ENCODE assay signal across 14 mouse cellular contexts in the genomic region with DNA sequence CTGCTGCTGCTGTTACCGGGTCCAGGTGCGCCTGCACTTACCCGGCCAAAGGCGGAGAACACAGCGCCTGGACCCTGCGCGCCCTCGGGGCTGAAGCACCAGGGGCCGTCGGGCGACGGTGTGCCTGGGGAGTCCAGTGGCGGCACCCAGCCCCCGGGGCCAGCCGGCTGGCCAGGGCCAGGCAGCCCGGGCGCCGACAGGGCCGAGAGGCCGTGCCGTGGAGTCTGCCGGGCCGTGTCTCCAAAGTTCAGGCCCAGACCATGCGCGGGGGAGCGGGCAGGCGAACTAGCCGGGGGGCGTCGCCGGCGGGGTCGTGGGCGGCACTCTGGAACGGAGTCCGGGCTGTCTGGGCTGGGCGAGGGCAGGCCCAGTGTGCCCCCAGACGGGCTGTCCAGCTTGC. TPM values are rescaled to one million over a fixed set of nuclear protein-coding genes. Genes with fewer than 3 reads are reported as not detected.
DNase-seq lines count a peak whose midpoint lies in the region; ATAC-seq and TF ChIP-seq lines count a peak whose summit lies in the region.
"Had no signal": no experiment of that assay in that cellular context is flagged by ENCODE, and none has a peak within 500 bp of the region (broad histone marks: within the 10 kb centered on the region; RNA-seq: fewer than 3 reads in every experiment).

No protein-coding gene starts in this region.

- H3K27ac ChIP-seq in forebrain, embryonic 10.5 days, result peak overlapping the region; percentile 58; the same call in 1 of the 2 replicates
- H3K27ac ChIP-seq in forebrain, postnatal 0 days (ENCODE audit: low read depth, low read length), result no peak overlapping the region
- H3K27ac ChIP-seq in lung, postnatal 0 days (ENCODE audit: low read length), result no peak overlapping the region
- H3K27ac ChIP-seq in limb, embryonic 12.5 days, result no peak overlapping the region
- H3K27ac ChIP-seq in stomach, embryonic 16.5 days (ENCODE audit: low read length), result no peak overlapping the region
- H3K27ac ChIP-seq in layer of hippocampus, adult 2 months, result no peak overlapping the region

- peak overlapping the region; percentile 51 for H3K4me3 ChIP-seq in forebrain, embryonic 10.5 days
- H3K4me3 ChIP-seq in forebrain, postnatal 0 days (ENCODE audit: low read depth, low read length), result no peak overlapping the region
- peak overlapping the region; percentile 10; the same call in 1 of the 2 replicates for H3K4me3 ChIP-seq in lung, postnatal 0 days (ENCODE audit: low read depth, low read length)
- H3K4me3 ChIP-seq in limb, embryonic 12.5 days (replicated peaks), result peak overlapping the region; percentile 44
- peak overlapping the region; percentile 8; the same call in 1 of the 2 replicates for H3K4me3 ChIP-seq in stomach, embryonic 16.5 days (replicated peaks; ENCODE audit: low read length)
- H3K4me3 ChIP-seq in layer of hippocampus, adult 2 months, result no peak overlapping the region

- DNase-seq in forebrain, embryonic 10.5 days (ENCODE audit: extremely low spot score, low spot score), result no peak
- no peak for DNase-seq in forebrain, postnatal 0 days
- no peak for DNase-seq in lung, postnatal 0 days (ENCODE audit: low spot score)
- no peak for DNase-seq in lung, postnatal 36 days
- DNase-seq in T-cell, adult 2 months (ENCODE audit: low spot score), result no peak
- no peak for DNase-seq in layer of hippocampus, adult 2 months (ENCODE audit: low spot score in 2 of 2)
- DNase-seq: adrenal gland, adult 2 months; kidney, adult 8-10 months had no signal

- H3K27me3 ChIP-seq in forebrain, embryonic 10.5 days (ENCODE audit: poor library complexity, severe bottlenecking), result peaks cover 91% of the 10 kb centered on the region
- H3K27me3 ChIP-seq in forebrain, postnatal 0 days (ENCODE audit: insufficient read depth, low read length), result no peaks in the 10 kb centered on the region
- H3K27me3 ChIP-seq in lung, postnatal 0 days (replicated peaks; ENCODE audit: insufficient read depth, low read length), result peaks cover 22% of the 10 kb centered on the region; the same call in 1 of the 2 replicates
- peaks cover 95% of the 10 kb centered on the region for H3K27me3 ChIP-seq in limb, embryonic 12.5 days
- peaks cover 28% of the 10 kb centered on the region for H3K27me3 ChIP-seq in stomach, embryonic 16.5 days (ENCODE audit: control insufficient read depth, insufficient read depth, low read length)

- peaks cover 44% of the 10 kb centered on the region for H3K36me3 ChIP-seq in forebrain, embryonic 10.5 days (replicated peaks)
- peaks cover 78% of the 10 kb centered on the region for H3K36me3 ChIP-seq in forebrain, postnatal 0 days (ENCODE audit: insufficient read depth)
- no peaks in the 10 kb centered on the region for H3K36me3 ChIP-seq in lung, postnatal 0 days (ENCODE audit: insufficient read depth, low read length)
- no peaks in the 10 kb centered on the region for H3K36me3 ChIP-seq in limb, embryonic 12.5 days
- no peaks in the 10 kb centered on the region for H3K36me3 ChIP-seq in stomach, embryonic 16.5 days (ENCODE audit: control insufficient read depth, insufficient read depth, low read length)

- WGBS in forebrain, embryonic 10.5 days, result 4% methylated on average over 38 of the region's 38 CpGs
- WGBS in forebrain, postnatal 0 days, result 34% methylated on average over 36 of the region's 38 CpGs
- WGBS in lung, postnatal 0 days, result 20% methylated on average over 26 of the region's 38 CpGs
- WGBS in limb, embryonic 12.5 days, result 2% methylated on average over 38 of the region's 38 CpGs
- 16% methylated on average over 38 of the region's 38 CpGs for WGBS in stomach, embryonic 16.5 days

- H3K4me2 ChIP-seq in forebrain, postnatal 0 days (ENCODE audit: low read depth), result no peak overlapping the region
- peak overlapping the region; percentile 25; the same call in 1 of the 2 replicates for H3K4me2 ChIP-seq in lung, postnatal 0 days (replicated peaks; ENCODE audit: low read depth, low read length)
- H3K4me2 ChIP-seq in limb, embryonic 12.5 days, result peak overlapping the region; percentile 74
- peak overlapping the region; percentile 35 for H3K4me2 ChIP-seq in stomach, embryonic 16.5 days (ENCODE audit: low read depth, low read length)

- H3K9me3 ChIP-seq in forebrain, embryonic 10.5 days, result no peaks in the 10 kb centered on the region
- H3K9me3 ChIP-seq in forebrain, postnatal 0 days (ENCODE audit: low read length), result no peaks in the 10 kb centered on the region
- H3K9me3 ChIP-seq in lung, postnatal 0 days (ENCODE audit: low read length), result no peaks in the 10 kb centered on the region
- H3K9me3 ChIP-seq in limb, embryonic 12.5 days, result no peaks in the 10 kb centered on the region
- no peaks in the 10 kb centered on the region for H3K9me3 ChIP-seq in stomach, embryonic 16.5 days (replicated peaks; ENCODE audit: control insufficient read depth, low read length)

- H3K4me1 ChIP-seq in forebrain, embryonic 10.5 days, result peaks cover 23% of the 10 kb centered on the region
- H3K4me1 ChIP-seq in forebrain, postnatal 0 days (ENCODE audit: insufficient read depth), result no peaks in the 10 kb centered on the region
- H3K4me1 ChIP-seq in lung, postnatal 0 days (ENCODE audit: insufficient read depth, low read depth, low read length), result peaks cover 11% of the 10 kb centered on the region
- H3K4me1 ChIP-seq in limb, embryonic 12.5 days (replicated peaks), result peaks cover 9% of the 10 kb centered on the region
- H3K4me1 ChIP-seq in stomach, embryonic 16.5 days (ENCODE audit: control insufficient read depth, insufficient read depth, low read length), result peaks cover 8% of the 10 kb centered on the region; the same call in 1 of the 2 replicates

- TF ChIP-seq EP300 in lung, postnatal 0 days (IDR thresholded peaks at IDR 0.05), result no peak

- no peak overlapping the region for H3K9ac ChIP-seq in forebrain, postnatal 0 days
- H3K9ac ChIP-seq in lung, postnatal 0 days (replicated peaks; ENCODE audit: low read depth), result no peak overlapping the region
- H3K9ac ChIP-seq in limb, embryonic 12.5 days (replicated peaks), result peak overlapping the region; percentile 67
- H3K9ac ChIP-seq in stomach, embryonic 16.5 days (ENCODE audit: low read length), result peak overlapping the region; percentile 32; the same call in 1 of the 2 replicates

- no peak for TF ChIP-seq CTCF in forebrain, postnatal 0 days (IDR thresholded peaks at IDR 0.05; ENCODE audit: low read depth)
- no peak for TF ChIP-seq CTCF in lung, postnatal 0 days (IDR thresholded peaks at IDR 0.05)
- no peak for TF ChIP-seq CTCF in layer of hippocampus, adult 2 months (conservative IDR thresholded peaks at IDR 0.05)

- ATAC-seq in forebrain, postnatal 0 days, result no peak
- no peak for ATAC-seq in lung, postnatal 0 days
- ATAC-seq in limb, embryonic 12.5 days (ENCODE audit: insufficient number of reproducible peaks, insufficient read depth, low FRiP score, low TSS enrichment, low read depth), result no peak
- no peak for ATAC-seq in stomach, embryonic 16.5 days (ENCODE audit: insufficient read depth, low FRiP score)

RNA-seq across cellular contexts. Expression of a gene that starts 13.5 kb away (rescaled TPM):
- 3.6 and 7.3 TPM in 2 replicates for polyA plus RNA-seq in forebrain, embryonic 10.5 days (2016; fragmentation: Nextera tagmentation; extraction: Ambion mirVana)
- 78.0 and 92.6 TPM in 2 replicates for total RNA-seq in forebrain, postnatal 0 days (2014; rRNA removed)
- polyA plus RNA-seq in forebrain, postnatal 0 days (2015; fragmentation: Nextera tagmentation; extraction: Ambion mirVana), result 79.2 and 106 TPM in 2 replicates
- polyA plus RNA-seq in lung, postnatal 0 days (2015; fragmentation: Nextera tagmentation; extraction: Ambion mirVana), result 5.5 and 6.0 TPM in 2 replicates
- 0.88 and 1.0 TPM in 2 replicates for polyA plus RNA-seq in limb, embryonic 12.5 days (2016; fragmentation: Nextera tagmentation; extraction: Ambion mirVana)
- 6.4 TPM in 2 replicates for polyA plus RNA-seq in stomach, embryonic 16.5 days (2015; fragmentation: Nextera tagmentation; extraction: Ambion mirVana)
- 100 to 1,000 TPM; 126 to 127 TPM for total RNA-seq in layer of hippocampus, adult 2 months (2021)

RNA-seq across cellular contexts. Expression of a gene that starts 21.3 kb away (rescaled TPM):
- 60.9 and 65.7 TPM in 2 replicates for polyA plus RNA-seq in forebrain, embryonic 10.5 days (2016; fragmentation: Nextera tagmentation; extraction: Ambion mirVana)
- total RNA-seq in forebrain, postnatal 0 days (2014; rRNA removed), result 37.8 and 42.5 TPM in 2 replicates
- polyA plus RNA-seq in forebrain, postnatal 0 days (2015; fragmentation: Nextera tagmentation; extraction: Ambion mirVana), result 39.8 and 39.9 TPM in 2 replicates
- 85.9 and 104 TPM in 2 replicates for polyA plus RNA-seq in lung, postnatal 0 days (2015; fragmentation: Nextera tagmentation; extraction: Ambion mirVana)
- polyA plus RNA-seq in limb, embryonic 12.5 days (2016; fragmentation: Nextera tagmentation; extraction: Ambion mirVana), result 62.2 and 64.1 TPM in 2 replicates
- polyA plus RNA-seq in stomach, embryonic 16.5 days (2015; fragmentation: Nextera tagmentation; extraction: Ambion mirVana), result 73.9 and 75.9 TPM in 2 replicates
- 10 to 100 TPM; 29.0 to 29.3 TPM for total RNA-seq in layer of hippocampus, adult 2 months (2021)

RNA-seq across cellular contexts. Expression of a gene that starts 38.4 kb away (rescaled TPM):
- 0.38 TPM in 1 of 2 replicates, not detected in the other for polyA plus RNA-seq in forebrain, embryonic 10.5 days (2016; fragmentation: Nextera tagmentation; extraction: Ambion mirVana)
- total RNA-seq in forebrain, postnatal 0 days (2014; rRNA removed), result not detected in 2 replicates
- 0.24 TPM in 1 of 2 replicates, not detected in the other for polyA plus RNA-seq in forebrain, postnatal 0 days (2015; fragmentation: Nextera tagmentation; extraction: Ambion mirVana)
- polyA plus RNA-seq in lung, postnatal 0 days (2015; fragmentation: Nextera tagmentation; extraction: Ambion mirVana), result not detected in 2 replicates
- not detected in 2 replicates for polyA plus RNA-seq in limb, embryonic 12.5 days (2016; fragmentation: Nextera tagmentation; extraction: Ambion mirVana)
- polyA plus RNA-seq in stomach, embryonic 16.5 days (2015; fragmentation: Nextera tagmentation; extraction: Ambion mirVana), result not detected in 2 replicates
- total RNA-seq in layer of hippocampus, adult 2 months (2021), result not detected
- total RNA-seq: adrenal gland, adult 2 months; gastrocnemius, adult 18-20 months; liver, adult 2 months had no signal
- polyA plus RNA-seq: adrenal gland, adult 2 months; C2C12; liver, adult 2 months; spleen, adult 2 months had no signal

RNA-seq across cellular contexts. Expression of a gene that starts 53.7 kb away (rescaled TPM):
- polyA plus RNA-seq in forebrain, embryonic 10.5 days (2016; fragmentation: Nextera tagmentation; extraction: Ambion mirVana), result not detected in 2 replicates
- not detected in 2 replicates for total RNA-seq in forebrain, postnatal 0 days (2014; rRNA removed)
- not detected in 2 replicates for polyA plus RNA-seq in forebrain, postnatal 0 days (2015; fragmentation: Nextera tagmentation; extraction: Ambion mirVana)
- polyA plus RNA-seq in lung, postnatal 0 days (2015; fragmentation: Nextera tagmentation; extraction: Ambion mirVana), result not detected in 2 replicates
- not detected in 2 replicates for polyA plus RNA-seq in limb, embryonic 12.5 days (2016; fragmentation: Nextera tagmentation; extraction: Ambion mirVana)
- not detected in 2 replicates for polyA plus RNA-seq in stomach, embryonic 16.5 days (2015; fragmentation: Nextera tagmentation; extraction: Ambion mirVana)
- not detected for total RNA-seq in layer of hippocampus, adult 2 months (2021)
- total RNA-seq: adrenal gland, adult 2 months; gastrocnemius, adult 18-20 months; liver, adult 2 months had no signal
- polyA plus RNA-seq: adrenal gland, adult 2 months; C2C12; liver, adult 2 months; spleen, adult 2 months had no signal

Comparison
In these comparisons a context has a peak if more than half of its experiments do, and no peak if none do; other contexts are left out.
1. H3K4me3 ChIP-seq: peak in forebrain, embryonic 10.5 days (single experiment), lung, postnatal 0 days (single experiment), limb, embryonic 12.5 days (single experiment) and stomach, embryonic 16.5 days (single experiment); none in forebrain, postnatal 0 days (single experiment) and layer of hippocampus, adult 2 months (single experiment).
2. H3K9ac ChIP-seq: peak in limb, embryonic 12.5 days (single experiment) and stomach, embryonic 16.5 days (single experiment); none in forebrain, postnatal 0 days (single experiment) and lung, postnatal 0 days (single experiment).